Mouse (Mus musculus): Measurements from ENCODE around the gene Arhgef28.

DNA sequence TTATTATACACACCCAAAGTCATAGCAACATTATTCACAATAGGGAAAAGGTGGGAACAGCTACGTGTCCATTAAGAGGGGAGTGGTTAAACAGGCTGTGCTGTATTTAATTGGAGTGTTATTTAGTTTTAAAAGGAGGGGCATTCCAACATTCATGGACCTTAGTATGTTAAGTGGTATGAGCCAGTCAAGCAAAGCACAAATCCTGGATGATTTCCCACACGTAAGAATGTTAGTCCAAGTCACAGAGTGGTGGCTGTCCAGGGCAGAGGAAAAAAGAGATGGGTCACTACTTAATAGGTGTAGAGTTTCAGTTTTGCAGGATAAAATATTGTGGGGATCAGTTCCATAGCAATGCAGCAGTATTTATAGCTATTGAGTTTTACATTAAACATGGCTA, 20.0 kb upstream of the Arhgef28 start:
- no peak for TF ChIP-seq MXI1 (IDR thresholded peaks at IDR 0.05; ENCODE audit: low read depth, low read length)
- TF ChIP-seq POLR2AphosphoS5 (IDR thresholded peaks at IDR 0.05; ENCODE audit: borderline replicate concordance, low read depth, low read length), result no peak
- no peak for TF ChIP-seq CTCF (IDR thresholded peaks at IDR 0.05 in 2 of 3, conservative IDR thresholded peaks at IDR 0.05 in 1 of 3; ENCODE audit: control insufficient read depth in 1 of 3, insufficient read depth in 1 of 3, low read depth in 2 of 3, low read length in 3 of 3, poor library complexity in 1 of 3, severe bottlenecking in 1 of 3)
- no peak for TF ChIP-seq POLR2A (IDR thresholded peaks at IDR 0.05; ENCODE audit: control insufficient read depth in 1 of 2, insufficient read depth in 1 of 2, low read depth in 1 of 2, low read length in 2 of 2, poor library complexity in 1 of 2)
- TF ChIP-seq CHD1 (IDR thresholded peaks at IDR 0.05; ENCODE audit: low read depth, low read length), result no peak
- TF ChIP-seq RCOR1 (IDR thresholded peaks at IDR 0.05; ENCODE audit: low read depth, low read length), result no peak
- TF ChIP-seq KAT2A (conservative IDR thresholded peaks at IDR 0.05; ENCODE audit: low read depth, low read length), result no peak
- no peak for TF ChIP-seq GATA1 (IDR thresholded peaks at IDR 0.05; ENCODE audit: low read depth, low read length)
- TF ChIP-seq ZC3H11A (IDR thresholded peaks at IDR 0.05; ENCODE audit: low read depth, low read length), result no peak
- no peak for TF ChIP-seq EP300 (IDR thresholded peaks at IDR 0.05; ENCODE audit: low read depth in 1 of 2, low read length in 2 of 2)
- no peak for TF ChIP-seq HCFC1 (IDR thresholded peaks at IDR 0.05; ENCODE audit: low read depth, low read length)
- no peak for TF ChIP-seq TBP (IDR thresholded peaks at IDR 0.05; ENCODE audit: low read depth, low read length)
- TF ChIP-seq MEF2A (IDR thresholded peaks at IDR 0.05; ENCODE audit: extremely low read depth, insufficient replicate concordance, low read depth, low read length, poor library complexity, severe bottlenecking), result no peak
